Comparison of ENCODE assay signal across 11 mouse cellular contexts in the genomic region with DNA sequence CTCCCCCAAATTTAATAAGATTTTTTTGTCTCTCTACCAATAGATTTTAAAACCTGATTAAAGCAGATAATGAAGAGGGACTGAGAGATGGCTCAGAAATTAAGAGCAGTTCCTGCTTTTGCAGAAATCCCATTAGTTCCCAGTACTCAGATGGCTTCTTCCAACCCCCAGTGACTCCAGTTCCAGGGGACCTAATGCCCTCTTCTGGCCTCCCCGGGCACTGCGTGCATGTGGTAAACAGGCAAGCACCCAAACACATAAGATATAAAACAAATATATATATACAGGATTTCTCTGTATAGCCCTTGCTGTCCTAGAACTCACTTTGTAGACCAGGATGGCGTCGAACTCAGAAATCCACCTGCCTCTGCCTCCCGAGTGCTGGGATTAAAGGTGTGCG.
DNase-seq lines count a peak whose midpoint lies in the region; ATAC-seq and TF ChIP-seq lines count a peak whose summit lies in the region.
"Had no signal": no experiment of that assay in that cellular context is flagged by ENCODE, and none has a peak within 500 bp of the region (broad histone marks: within the 10 kb centered on the region; RNA-seq: fewer than 3 reads in every experiment).

No protein-coding gene starts in this region.

- no peaks in the 10 kb centered on the region for H3K4me1 ChIP-seq in liver, adult 2 months (ENCODE audit: control insufficient read depth, insufficient read depth, low read length)
- H3K4me1 ChIP-seq in liver, embryonic 12.5 days, result no peaks in the 10 kb centered on the region
- H3K4me1 ChIP-seq in liver, postnatal 0 days (ENCODE audit: insufficient read depth), result no peaks in the 10 kb centered on the region
- H3K4me1 ChIP-seq in forebrain, embryonic 16.5 days (replicated peaks; ENCODE audit: control insufficient read depth, insufficient read depth, low read length), result no peaks in the 10 kb centered on the region; the same call in 1 of the 2 replicates
- H3K4me1 ChIP-seq: embryonic facial prominence, embryonic 15.5 days; heart, embryonic 15.5 days had no signal

- peak; percentile 54 for TF ChIP-seq CTCF in liver, adult 2 months (IDR thresholded peaks at IDR 0.05; ENCODE audit: low read depth, low read length)
- peak; percentile 37 for TF ChIP-seq CTCF in liver, postnatal 0 days (IDR thresholded peaks at IDR 0.05; ENCODE audit: low read depth)

- H3K9ac ChIP-seq in liver, adult 2 months (ENCODE audit: low read depth, low read length), result no peak overlapping the region
- H3K9ac ChIP-seq in liver, embryonic 12.5 days, result no peak overlapping the region
- H3K9ac ChIP-seq in liver, postnatal 0 days (replicated peaks), result no peak overlapping the region
- H3K9ac ChIP-seq in forebrain, embryonic 16.5 days (replicated peaks; ENCODE audit: low read depth, low read length), result no peak overlapping the region
- H3K9ac ChIP-seq: embryonic facial prominence, embryonic 15.5 days; heart, embryonic 15.5 days had no signal

- H3K36me3 ChIP-seq in liver, adult 2 months (ENCODE audit: control insufficient read depth, insufficient read depth, low read length), result no peaks in the 10 kb centered on the region
- no peaks in the 10 kb centered on the region for H3K36me3 ChIP-seq in liver, embryonic 12.5 days
- no peaks in the 10 kb centered on the region for H3K36me3 ChIP-seq in liver, postnatal 0 days (replicated peaks; ENCODE audit: insufficient read depth, low read length)
- H3K36me3 ChIP-seq in forebrain, embryonic 16.5 days (ENCODE audit: control insufficient read depth, insufficient read depth), result no peaks in the 10 kb centered on the region
- H3K36me3 ChIP-seq: embryonic facial prominence, embryonic 15.5 days; G1E; heart, embryonic 15.5 days had no signal

- TF ChIP-seq EP300 in liver, postnatal 0 days (IDR thresholded peaks at IDR 0.05; ENCODE audit: low read depth), result no peak

- no peaks in the 10 kb centered on the region for H3K9me3 ChIP-seq in liver, embryonic 12.5 days (replicated peaks)
- no peaks in the 10 kb centered on the region for H3K9me3 ChIP-seq in liver, postnatal 0 days (ENCODE audit: low read length)
- H3K9me3 ChIP-seq in forebrain, embryonic 16.5 days (ENCODE audit: control insufficient read depth, low read length), result no peaks in the 10 kb centered on the region
- H3K9me3 ChIP-seq: embryonic facial prominence, embryonic 15.5 days; heart, embryonic 15.5 days had no signal

- WGBS in liver, adult 2 months, result 69% methylated on average over 6 of the region's 6 CpGs
- 69% methylated on average over 6 of the region's 6 CpGs for WGBS in liver, embryonic 12.5 days (ENCODE audit: insufficient replicate concordance)
- WGBS in liver, postnatal 0 days (ENCODE audit: insufficient replicate concordance), result 77% methylated on average over 6 of the region's 6 CpGs
- WGBS in forebrain, embryonic 16.5 days, result 93% methylated on average over 6 of the region's 6 CpGs

- no peaks in the 10 kb centered on the region for H3K79me2 ChIP-seq in liver, adult 2 months (ENCODE audit: control insufficient read depth, insufficient read depth, low read length)

- H3K4me2 ChIP-seq in liver, embryonic 12.5 days, result no peak overlapping the region
- H3K4me2 ChIP-seq in liver, postnatal 0 days (ENCODE audit: low read depth, low read length), result no peak overlapping the region
- no peak overlapping the region for H3K4me2 ChIP-seq in forebrain, embryonic 16.5 days (ENCODE audit: low read length)
- H3K4me2 ChIP-seq: embryonic facial prominence, embryonic 15.5 days; heart, embryonic 15.5 days had no signal

- TF ChIP-seq POLR2A in liver, adult 2 months (IDR thresholded peaks at IDR 0.05; ENCODE audit: extremely low read depth, insufficient read depth, low read length), result no peak

- no peaks in the 10 kb centered on the region for H3K27me3 ChIP-seq in liver, adult 2 months (ENCODE audit: control insufficient read depth, insufficient read depth, low read length)
- H3K27me3 ChIP-seq in liver, embryonic 12.5 days (replicated peaks), result no peaks in the 10 kb centered on the region
- H3K27me3 ChIP-seq in liver, postnatal 0 days (ENCODE audit: insufficient read depth, low read length), result no peaks in the 10 kb centered on the region
- H3K27me3 ChIP-seq in forebrain, embryonic 16.5 days (replicated peaks; ENCODE audit: control insufficient read depth, insufficient read depth, low read length), result no peaks in the 10 kb centered on the region
- H3K27me3 ChIP-seq: embryonic facial prominence, embryonic 15.5 days; heart, embryonic 15.5 days had no signal

- H3K4me3 ChIP-seq in liver, adult 2 months (ENCODE audit: insufficient read depth, low read depth, low read length), result no peak overlapping the region
- no peak overlapping the region for H3K4me3 ChIP-seq in liver, embryonic 12.5 days
- H3K4me3 ChIP-seq in liver, postnatal 0 days (ENCODE audit: low read depth, low read length), result no peak overlapping the region
- H3K4me3 ChIP-seq in forebrain, embryonic 16.5 days (replicated peaks; ENCODE audit: low read length), result no peak overlapping the region
- H3K4me3 ChIP-seq: embryonic facial prominence, embryonic 15.5 days; heart, embryonic 15.5 days had no signal

- H3K27ac ChIP-seq in liver, adult 2 months (replicated peaks; ENCODE audit: insufficient read depth, low read depth, low read length), result no peak overlapping the region
- H3K27ac ChIP-seq in liver, embryonic 12.5 days, result no peak overlapping the region
- no peak overlapping the region for H3K27ac ChIP-seq in liver, postnatal 0 days (ENCODE audit: low read depth)
- H3K27ac ChIP-seq in forebrain, embryonic 16.5 days (ENCODE audit: low read length), result no peak overlapping the region
- H3K27ac ChIP-seq: embryonic facial prominence, embryonic 15.5 days; heart, embryonic 15.5 days had no signal

- DNase-seq in cerebellum, postnatal 25 days, result peak; percentile 12 to 39
- DNase-seq in cerebellum, adult 9-10 months, result no peak
- no peak for DNase-seq in liver, adult 2 months (ENCODE audit: extremely low read depth, low read depth, low spot score)
- DNase-seq in R1 (ENCODE audit: low read depth, low spot score), result peak; percentile 35
- DNase-seq in liver, postnatal 0 days, result peak; percentile 40
- no peak for DNase-seq in frontal cortex, adult 2 months (ENCODE audit: extremely low spot score in 1 of 2, low spot score in 1 of 2)

- no peak for ATAC-seq in liver, embryonic 12.5 days
- no peak for ATAC-seq in liver, postnatal 0 days
- ATAC-seq in forebrain, embryonic 16.5 days, result no peak

Comparison
In these comparisons a context has a peak if more than half of its experiments do, and no peak if none do; other contexts are left out.
1. DNase-seq: peak in cerebellum, postnatal 25 days (2 of 2), R1 (single experiment) and liver, postnatal 0 days (single experiment); none in cerebellum, adult 9-10 months (single experiment), liver, adult 2 months (single experiment) and frontal cortex, adult 2 months (0 of 2).